In the genomic region with DNA sequence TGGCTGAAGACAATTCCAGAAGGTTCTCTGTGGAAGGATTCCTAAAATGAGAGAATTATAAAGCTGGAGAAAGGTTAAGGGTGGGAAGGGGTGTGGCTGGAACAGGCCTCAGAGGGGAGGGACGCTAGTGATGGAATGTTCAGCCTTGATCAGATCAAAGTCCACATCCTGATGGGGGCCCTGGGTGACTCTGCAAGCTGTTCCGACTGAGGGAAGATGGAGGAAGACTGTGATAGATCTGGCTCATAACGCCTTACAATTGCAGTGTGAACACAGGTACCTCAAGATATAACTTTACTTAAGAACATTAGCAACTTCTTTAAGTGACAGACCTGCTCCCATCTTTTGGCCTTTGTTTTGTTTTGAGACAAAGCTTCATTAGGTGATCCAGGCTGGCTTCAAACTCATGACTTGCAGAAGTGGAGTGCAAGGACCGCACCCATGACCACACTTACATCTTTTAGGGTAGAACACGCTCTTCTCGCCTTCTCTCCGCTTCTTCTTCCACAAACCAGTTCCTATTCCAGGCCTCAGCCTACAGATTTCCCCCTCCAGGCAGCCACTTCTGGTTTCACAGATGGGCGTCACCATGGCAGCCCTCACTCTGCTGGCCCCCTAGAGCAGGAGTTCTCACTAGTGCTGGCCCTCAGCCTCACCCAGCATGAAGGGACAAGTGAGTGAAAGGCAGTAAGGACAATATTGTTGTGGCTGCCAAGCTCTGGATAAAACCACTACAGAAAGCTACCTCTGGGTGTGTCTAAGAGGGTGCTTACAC, we compare ENCODE assay signal across 1 mouse cellular context.
TF ChIP-seq lines count a peak whose summit lies in the region.

No protein-coding gene starts in this region.

TF ChIP-seq in MEL, 35 proteins besides CTCF, POLR2A, EP300 and RAD21 (continued from another document):
- no peak for TF ChIP-seq GATA1 (IDR thresholded peaks at IDR 0.05; ENCODE audit: low read depth, low read length)
- no peak for TF ChIP-seq TCF12 (IDR thresholded peaks at IDR 0.05; ENCODE audit: low read depth, low read length)
- no peak for TF ChIP-seq POLR2AphosphoS2 (IDR thresholded peaks at IDR 0.05; ENCODE audit: low read length)
- TF ChIP-seq CHD2 (IDR thresholded peaks at IDR 0.05; ENCODE audit: low read length) = no peak
- no peak for TF ChIP-seq MAX (IDR thresholded peaks at IDR 0.05; ENCODE audit: low read length)
- TF ChIP-seq TBP (IDR thresholded peaks at IDR 0.05; ENCODE audit: low read depth, low read length) = no peak
- no peak for TF ChIP-seq USF2 (IDR thresholded peaks at IDR 0.05; ENCODE audit: borderline replicate concordance in 1 of 2, insufficient read depth in 1 of 2, low read depth in 1 of 2, low read length in 2 of 2)
- TF ChIP-seq MAFK (IDR thresholded peaks at IDR 0.05; ENCODE audit: borderline replicate concordance, low read depth, low read length) = no peak
- TF ChIP-seq MEF2A (IDR thresholded peaks at IDR 0.05; ENCODE audit: extremely low read depth, insufficient replicate concordance, low read depth, low read length, poor library complexity, severe bottlenecking) = no peak
- TF ChIP-seq ZMIZ1 (IDR thresholded peaks at IDR 0.05; ENCODE audit: low read depth, low read length) = no peak
- no peak for TF ChIP-seq ETS1 (IDR thresholded peaks at IDR 0.05; ENCODE audit: low read depth, low read length)
- no peak for TF ChIP-seq MYB (IDR thresholded peaks at IDR 0.05; ENCODE audit: low read depth, low read length)
- no peak for TF ChIP-seq POLR2AphosphoS5 (IDR thresholded peaks at IDR 0.05; ENCODE audit: borderline replicate concordance, low read depth, low read length)
- no peak for TF ChIP-seq SIN3A (IDR thresholded peaks at IDR 0.05; ENCODE audit: low read length)
- TF ChIP-seq RCOR1 (IDR thresholded peaks at IDR 0.05; ENCODE audit: low read depth, low read length) = no peak
- TF ChIP-seq MXI1 (IDR thresholded peaks at IDR 0.05; ENCODE audit: low read depth, low read length) = no peak
- no peak for TF ChIP-seq E2F4 (IDR thresholded peaks at IDR 0.05; ENCODE audit: borderline replicate concordance, low read depth, low read length)
TF ChIP-seq in MEL: peak in this region for 0.
